ENCODE assay signal across 8 mouse cellular contexts in the genomic region with DNA sequence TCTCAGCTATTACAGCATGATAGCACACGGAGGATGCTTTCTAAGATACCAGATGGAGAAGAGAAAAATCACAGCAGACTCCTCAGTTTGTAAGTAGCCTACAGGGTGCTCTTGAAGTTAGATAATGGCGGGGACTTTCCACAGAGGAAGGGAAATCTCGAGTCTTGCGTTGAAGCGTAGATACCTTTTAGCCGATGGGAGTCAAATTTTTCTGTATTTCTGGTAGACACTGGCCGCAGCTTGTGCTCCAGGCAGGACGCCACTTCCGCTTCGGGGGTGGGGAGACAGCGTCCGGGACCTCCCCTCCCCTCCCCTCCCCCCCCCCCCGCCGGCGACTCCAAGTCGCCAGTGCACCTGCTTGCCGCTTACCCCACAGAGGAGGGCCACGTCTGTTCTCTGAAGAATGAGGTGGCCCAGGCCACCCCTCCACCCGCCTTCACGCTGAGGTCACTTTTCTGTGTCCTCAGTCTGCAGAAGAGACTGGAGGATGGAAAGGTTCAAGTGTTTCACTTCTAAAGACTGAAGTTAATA. TPM values are rescaled to one million over a fixed set of nuclear protein-coding genes. Genes with fewer than 3 reads are reported as not detected.
A peak's percentile ranks its signal among the peaks of the same experiment; 100 is the strongest.
DNase-seq lines count a peak whose midpoint lies in the region; ATAC-seq and TF ChIP-seq lines count a peak whose summit lies in the region.

Gene Eef1a1, minus strand, starts transcription at position 262 of the 531 bp plus-strand sequence.

- intact Hi-C loops in heart, postnatal 36 days (cut with DNase I) = no loop called here

- no peak for DNase-seq in G1E (ENCODE audit: low spot score)
- peak; percentile 68 to 72 for DNase-seq in heart, postnatal 36 days
- peak in 1 of 2 experiments; percentile 42 for DNase-seq in layer of hippocampus, adult 2 months (ENCODE audit: low spot score in 2 of 2)
- peak; percentile 44 for DNase-seq in ovary, postnatal 14 days (ENCODE audit: low spot score)
- peak; percentile 51 for DNase-seq in urinary bladder, postnatal 25 days (ENCODE audit: low spot score)

- ATAC-seq in G1E (ENCODE audit: extremely low read depth, insufficient number of reproducible peaks, low FRiP score, poor library complexity, severe bottlenecking) = peak; percentile 15; the same call in 1 of the 2 replicates
- ATAC-seq in forebrain, embryonic 13.5 days = peak; percentile 75
- ATAC-seq in lung, embryonic 16.5 days (ENCODE audit: low read depth) = peak; percentile 83

- peaks cover 3% of the 10 kb centered on the region; the same call in 1 of the 2 replicates for H3K27me3 ChIP-seq in G1E (ENCODE audit: insufficient read depth, low read length)
- H3K27me3 ChIP-seq in forebrain, embryonic 13.5 days = no peaks in the 10 kb centered on the region
- no peaks in the 10 kb centered on the region for H3K27me3 ChIP-seq in lung, embryonic 16.5 days (ENCODE audit: control insufficient read depth, insufficient read depth, low read depth, low read length)

- peak within 1 kb of the TSS; percentile 12; the same call in 1 of the 2 replicates for H3K4me3 ChIP-seq in G1E (ENCODE audit: low read depth, low read length)
- H3K4me3 ChIP-seq in brown adipose tissue, adult 24 weeks (ENCODE audit: insufficient read depth, low read depth, low read length) = peak within 1 kb of the TSS; percentile 64
- H3K4me3 ChIP-seq in forebrain, embryonic 13.5 days = peak within 1 kb of the TSS; percentile 39
- peak within 1 kb of the TSS; percentile 62 for H3K4me3 ChIP-seq in layer of hippocampus, adult 2 months
- H3K4me3 ChIP-seq in lung, embryonic 16.5 days (ENCODE audit: low read length) = peak within 1 kb of the TSS; percentile 56

- H3K9me3 ChIP-seq in G1E (replicated peaks) = no peaks in the 10 kb centered on the region
- no peaks in the 10 kb centered on the region for H3K9me3 ChIP-seq in forebrain, embryonic 13.5 days (replicated peaks)
- H3K9me3 ChIP-seq in lung, embryonic 16.5 days (ENCODE audit: control insufficient read depth, low read length) = no peaks in the 10 kb centered on the region

- peak within 1 kb of the TSS; percentile 64 for H3K9ac ChIP-seq in forebrain, embryonic 13.5 days
- H3K9ac ChIP-seq in lung, embryonic 16.5 days (ENCODE audit: low read length) = peak within 1 kb of the TSS; percentile 75

- H3K4me2 ChIP-seq in forebrain, embryonic 13.5 days = peak within 1 kb of the TSS; percentile 64
- peak within 1 kb of the TSS; percentile 66 for H3K4me2 ChIP-seq in lung, embryonic 16.5 days (ENCODE audit: low read depth, low read length)

- H3K36me3 ChIP-seq in G1E (replicated peaks) = no peaks in the 10 kb centered on the region
- no peaks in the 10 kb centered on the region for H3K36me3 ChIP-seq in forebrain, embryonic 13.5 days (ENCODE audit: poor library complexity, severe bottlenecking)
- no peaks in the 10 kb centered on the region for H3K36me3 ChIP-seq in lung, embryonic 16.5 days (ENCODE audit: control insufficient read depth, insufficient read depth, low read length)

- 2% methylated on average over 19 of the region's 20 CpGs for WGBS in forebrain, embryonic 13.5 days
- under 1% methylated on average over 16 of the region's 20 CpGs for WGBS in lung, embryonic 16.5 days

- peak within 1 kb of the TSS; percentile 56 for H3K27ac ChIP-seq in brown adipose tissue, adult 24 weeks (replicated peaks; ENCODE audit: low read depth, low read length)
- H3K27ac ChIP-seq in forebrain, embryonic 13.5 days = no peak within 1 kb of the TSS; the same call in 1 of the 2 replicates
- peak within 1 kb of the TSS; percentile 84 for H3K27ac ChIP-seq in layer of hippocampus, adult 2 months
- peak within 1 kb of the TSS; percentile 79 for H3K27ac ChIP-seq in lung, embryonic 16.5 days (ENCODE audit: low read length)

- H3K4me1 ChIP-seq in G1E (ENCODE audit: insufficient read depth, low read depth, low read length) = peaks cover 6% of the 10 kb centered on the region
- H3K4me1 ChIP-seq in brown adipose tissue, adult 24 weeks (ENCODE audit: control insufficient read depth, insufficient read depth, insufficient read length, low read length) = no peaks in the 10 kb centered on the region
- peaks cover 11% of the 10 kb centered on the region; the same call in 1 of the 2 replicates for H3K4me1 ChIP-seq in forebrain, embryonic 13.5 days
- H3K4me1 ChIP-seq in lung, embryonic 16.5 days (replicated peaks; ENCODE audit: control insufficient read depth, insufficient read depth, low read length) = peaks cover 3% of the 10 kb centered on the region; the same call in 1 of the 2 replicates

- no peak for TF ChIP-seq CTCF in G1E (IDR thresholded peaks at IDR 0.05; ENCODE audit: low read depth, low read length)
- no peak for TF ChIP-seq CTCF in layer of hippocampus, adult 2 months (conservative IDR thresholded peaks at IDR 0.05)

RNA-seq across cellular contexts. Expression of gene Eef1a1, which starts in this region (rescaled TPM):
- total RNA-seq in G1E (2014; fragmentation: Nextera tagmentation) = 20,210 and 21,324 TPM in 2 replicates
- 8,565 and 9,264 TPM in 2 replicates for total RNA-seq in G1E (2017)
- 1,062 and 1,118 TPM in 2 replicates for polyA plus RNA-seq in G1E (2012)
- polyA plus RNA-seq in brown adipose tissue, adult 24 weeks (2012; ENCODE audit: insufficient read depth, insufficient read length, missing spikeins) = 3,256 and 3,366 TPM in 2 replicates
- 4,108 and 4,123 TPM in 2 replicates for polyA plus RNA-seq in forebrain, embryonic 13.5 days (2015; fragmentation: Nextera tagmentation; extraction: Ambion mirVana)
- 1,000 to 10,000 TPM; 1,083 to 1,160 TPM for total RNA-seq in heart, postnatal 36 days (2021)
- 1,000 to 10,000 TPM; 3,119 to 3,317 TPM for total RNA-seq in layer of hippocampus, adult 2 months (2021)
- polyA plus RNA-seq in lung, embryonic 16.5 days (2015; fragmentation: Nextera tagmentation; extraction: Ambion mirVana) = 4,476 and 4,740 TPM in 2 replicates

Comparison
In these comparisons a context has a peak if more than half of its experiments do, and no peak if none do; other contexts are left out.
1. ATAC-seq: peak in every context shown above with its lines; median percentile 83 in lung, embryonic 16.5 days; 75 in forebrain, embryonic 13.5 days; 15 in G1E.
2. H3K4me3 ChIP-seq: peak in every context shown above with its lines; median percentile 64 in brown adipose tissue, adult 24 weeks; 62 in layer of hippocampus, adult 2 months; 56 in lung, embryonic 16.5 days; 39 in forebrain, embryonic 13.5 days; 12 in G1E.